Mouse (Mus musculus) mouse embryonic stem cell (cell line): ENCODE results near the gene Erich6.

Experiments used
- in situ Hi-C, 2 experiments: fragments of 300-500 bp; cut with MboI; formaldehyde crosslinking; loops; 1 replicate in 1 of 2; 3 replicates in 1 of 2; pipeline ENCODE4 v1.14.3; 2019 to 2020; ENCODE audit warnings: low sequenced_read_pairs in 2 of 2, low pct_unique_long_range_greater_than_20kb in 1 of 2, mixed read lengths in 1 of 2; ENCODE audit not compliant: unreplicated experiment in 1 of 2

Erich6 gene

DNA sequence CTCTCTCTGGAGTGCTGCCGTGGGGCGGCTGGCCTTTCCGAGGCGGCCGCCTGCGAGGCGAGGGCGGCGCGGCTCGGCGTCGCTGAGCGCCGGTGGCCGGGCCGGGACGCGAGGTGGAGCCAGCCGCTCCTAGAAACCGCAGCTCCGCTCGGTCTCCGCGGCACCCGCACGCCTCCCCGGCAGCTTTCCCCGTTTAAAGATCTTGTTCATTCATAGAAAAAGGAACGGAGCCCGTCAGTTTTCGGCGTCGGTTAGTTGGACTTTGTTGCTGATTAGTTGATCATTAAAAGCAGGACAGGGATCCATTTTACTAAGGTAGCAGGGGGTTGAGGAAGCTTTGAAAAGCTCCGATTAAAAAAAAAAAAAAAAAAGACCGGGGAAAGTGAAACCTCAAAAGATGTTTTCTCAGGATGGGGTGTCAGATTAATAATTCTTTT lies 59.9 kb downstream of the Erich6 start:
- in situ Hi-C loops: no loop called here

DNA sequence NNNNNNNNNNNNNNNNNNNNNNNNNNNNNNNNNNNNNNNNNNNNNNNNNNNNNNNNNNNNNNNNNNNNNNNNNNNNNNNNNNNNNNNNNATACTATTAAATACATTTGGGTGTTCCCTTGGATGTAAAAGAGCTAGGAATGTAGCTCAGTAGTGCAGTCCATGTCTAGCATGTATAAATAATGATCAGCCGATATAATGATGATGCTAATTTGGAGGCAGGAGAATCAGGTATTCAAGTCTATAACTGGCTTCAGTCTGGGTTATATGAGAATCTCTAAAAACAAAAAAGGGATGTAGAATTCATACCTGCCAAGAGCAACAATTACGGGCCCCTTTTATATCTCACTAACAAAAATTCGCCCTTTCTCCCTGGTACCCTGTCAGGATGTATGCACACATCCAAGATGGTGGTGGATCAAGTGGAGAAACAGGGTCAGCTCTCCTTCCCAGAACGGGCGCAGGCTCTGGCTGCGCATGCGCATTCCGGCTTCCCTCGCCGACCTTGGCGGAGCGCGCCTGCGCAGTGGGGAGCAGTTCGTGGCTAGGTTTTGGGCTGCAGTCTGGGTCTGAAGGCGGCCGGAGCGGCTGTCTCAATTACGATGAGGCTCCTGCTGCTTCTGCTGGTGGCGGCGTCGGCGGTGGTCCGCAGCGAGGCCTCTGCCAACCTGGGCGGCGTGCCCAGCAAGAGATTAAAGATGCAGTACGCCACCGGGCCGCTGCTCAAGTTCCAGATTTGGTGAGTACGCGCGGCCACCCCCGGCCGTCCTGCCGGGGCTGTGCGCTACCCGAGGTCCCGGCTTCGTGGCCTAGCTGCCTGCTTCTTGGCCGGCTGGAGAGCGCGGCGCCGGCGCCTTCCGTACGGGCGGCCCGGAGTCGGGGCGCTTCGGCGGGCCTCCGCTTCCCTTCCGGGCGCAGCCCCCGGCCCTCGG lies 60.6 kb downstream of the Erich6 start, which contains the start of gene Selenot:
Selenot (plus strand) TSS at position 500 of the 930 bp plus-strand sequence.
- in situ Hi-C loops: no loop called here

DNA sequence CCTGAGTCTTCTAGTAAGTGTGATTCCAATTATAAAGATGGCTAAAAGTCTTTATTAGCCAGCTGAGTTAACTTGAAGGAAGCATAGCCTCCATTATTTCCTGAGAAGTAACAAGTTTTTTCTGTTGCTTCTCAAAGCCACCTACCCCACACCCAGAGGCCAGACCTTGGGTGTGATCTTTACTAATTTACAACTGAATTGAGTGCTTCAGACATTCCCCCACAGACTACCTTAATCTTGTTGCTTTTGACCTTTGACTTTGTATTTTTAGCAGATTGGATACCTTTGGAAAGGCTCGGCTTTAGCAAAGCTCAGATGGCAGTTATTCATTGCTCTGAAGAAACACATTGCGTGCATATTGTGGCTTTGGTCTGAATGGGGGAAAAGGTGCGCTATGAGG lies 66.2 kb downstream of the Erich6 start:
- in situ Hi-C loops: no loop called here
